Mouse (Mus musculus) cerebellum, adult (tissue): Measurements from ENCODE around the gene Atxn3.

Source experiments
- ATAC-seq: cut with Nextera tagmentation; 2 replicates; pipeline ENCODE4 v1.9.2; 2017; ENCODE audit warnings: mild to moderate bottlenecking, moderate library complexity, mixed read lengths; ENCODE audit not compliant: insufficient number of reproducible peaks, low FRiP score, low TSS enrichment

Gene Atxn3

GRCm38 (mm10) chr12:101897113-101897512, 60.9 kb downstream of the Atxn3 start:
- no peak for ATAC-seq

DNA sequence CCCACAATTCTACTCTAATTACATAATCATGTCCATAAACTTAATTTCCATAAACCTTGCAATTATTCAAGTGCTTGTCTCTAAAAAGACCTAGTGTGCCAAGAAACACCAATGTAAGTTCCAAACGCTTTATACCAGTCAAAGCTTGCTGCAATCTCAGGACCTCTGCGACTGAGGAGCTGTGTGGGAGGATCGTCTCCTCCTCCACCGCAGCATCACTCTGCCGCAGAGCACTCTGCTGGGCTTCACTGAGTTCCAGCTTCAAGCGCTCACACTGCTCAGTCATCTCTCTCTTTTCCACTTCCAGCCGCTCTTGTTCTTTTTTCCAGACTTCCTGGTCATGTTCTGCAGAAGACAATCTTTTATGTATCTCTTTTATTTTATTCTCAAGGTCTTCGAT, 64.8 kb downstream of the Atxn3 start:
- ATAC-seq, result no peak

DNA sequence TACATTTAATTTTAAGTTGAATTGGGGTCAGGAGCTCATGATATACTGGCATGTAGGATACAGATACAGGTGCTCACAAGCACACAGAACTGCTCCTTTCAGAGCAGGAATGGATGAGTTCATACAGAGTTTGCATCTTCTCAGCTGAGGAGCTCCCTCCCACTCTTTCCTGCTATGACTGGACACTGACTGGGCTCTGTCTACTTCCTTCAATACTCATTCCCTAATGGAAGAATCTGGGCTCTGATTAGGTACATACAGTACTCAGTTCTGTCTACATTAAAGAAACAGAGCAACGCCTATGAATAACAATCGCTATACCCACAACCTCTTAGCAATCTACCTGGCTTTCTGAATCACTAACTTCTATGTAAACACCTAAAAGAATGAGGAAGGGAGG, 65.2 kb downstream of the Atxn3 start:
- no peak for ATAC-seq

- ATAC-seq, result no peak
Measured at GRCm38 (mm10) chr12:101891066-101891465, 67.0 kb downstream of the Atxn3 start.

DNA sequence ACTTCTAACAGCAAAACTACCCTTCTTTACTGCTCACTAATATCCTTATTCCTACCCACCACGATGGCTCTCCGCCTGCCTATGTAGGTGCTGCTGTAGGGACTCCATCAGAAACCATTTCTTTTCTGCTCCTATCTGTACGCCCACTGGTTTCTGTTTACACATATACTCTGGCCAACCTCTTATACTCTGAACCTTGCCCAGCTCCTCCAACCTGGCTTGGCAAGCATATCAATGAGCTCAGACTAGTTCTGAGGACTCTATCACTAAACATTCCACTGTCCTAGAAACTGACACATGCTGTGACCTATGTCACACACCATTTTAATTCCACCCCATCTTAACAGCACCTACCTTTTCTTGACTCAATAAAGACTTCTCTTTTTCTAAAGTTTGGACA, 68.7 kb downstream of the Atxn3 start:
- ATAC-seq, result no peak

DNA sequence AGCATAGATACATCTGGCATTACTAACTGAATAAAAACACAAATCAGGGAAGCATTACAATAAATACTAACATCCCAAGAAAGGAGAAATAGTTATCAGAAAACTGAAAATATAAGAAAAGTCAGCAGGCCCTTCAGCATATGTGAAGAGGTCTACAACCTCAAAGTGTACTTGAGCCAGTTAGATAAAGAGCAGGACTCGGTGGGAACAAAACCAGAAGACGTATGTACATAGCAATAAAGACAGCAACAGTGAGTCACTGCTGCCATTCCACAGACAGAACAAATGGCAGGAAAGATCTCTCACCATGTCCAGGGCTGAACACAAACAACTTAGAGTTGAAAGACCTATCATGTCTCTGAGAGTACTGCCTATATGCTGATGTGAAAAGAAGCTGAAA, 69.7 kb downstream of the Atxn3 start:
- ATAC-seq, result no peak

DNA sequence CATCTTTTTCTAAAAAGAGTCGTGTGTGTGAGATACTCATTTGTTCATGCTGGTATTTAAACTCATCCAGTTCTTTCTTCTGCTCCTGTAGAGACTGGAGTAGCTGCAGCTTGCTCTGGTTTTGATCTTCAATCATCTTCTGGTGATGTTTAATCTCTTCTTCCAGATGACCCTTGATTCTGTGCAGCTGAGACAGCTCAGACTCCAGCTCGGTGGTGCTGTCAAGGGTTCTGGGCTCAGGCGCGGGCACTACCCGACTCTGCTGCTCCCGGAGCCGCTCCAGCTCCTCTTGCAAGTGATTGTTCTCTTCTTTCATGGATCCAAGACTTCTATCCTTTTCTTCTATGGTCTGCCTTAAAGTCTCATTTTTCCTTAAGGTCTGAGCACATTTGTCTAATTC, 73.1 kb downstream of the Atxn3 start:
- ATAC-seq, result no peak

- no peak for ATAC-seq
Measured at GRCm38 (mm10) chr12:101876374-101876773, 81.7 kb downstream of the Atxn3 start.

- ATAC-seq, result no peak
Measured at GRCm38 (mm10) chr12:101875107-101875506, 82.9 kb downstream of the Atxn3 start.
